Mouse (Mus musculus): ENCODE results near the gene Lmntd1. TPM values are rescaled to one million over a fixed set of nuclear protein-coding genes. Genes with fewer than 3 reads are reported as not detected.
A peak's percentile ranks its signal among the peaks of the same experiment; 100 is the strongest.

Lmntd1 gene
- polyA plus RNA-seq, 1 experiment from 2014 or later: 0.50 TPM

DNA sequence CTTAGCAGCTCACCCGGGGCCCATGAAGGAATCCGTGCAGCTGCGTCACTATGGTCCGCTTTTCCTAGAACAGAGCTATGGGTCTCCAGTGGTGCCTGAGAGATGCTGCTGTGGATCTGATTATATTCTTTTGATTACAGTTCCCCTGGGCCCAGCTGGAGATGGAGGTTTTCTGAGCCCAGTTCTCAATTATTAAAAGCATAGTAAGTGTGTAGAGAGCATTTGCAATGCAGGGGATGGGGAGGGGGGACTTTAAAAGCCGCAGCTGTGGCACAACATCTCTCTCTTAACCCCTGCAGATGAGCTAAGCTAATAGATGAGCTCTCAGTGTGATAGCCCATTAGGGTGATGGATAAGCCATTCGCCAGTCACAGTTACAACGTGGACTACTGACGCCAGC lies 233.2 kb downstream of the Lmntd1 start:
- Histone ChIP-seq H3K4me3 (no peak overlapping the region), H3K27ac (no peak overlapping the region), H3K27me3 (no peaks in the 10 kb centered on the region), H3K9ac (no peak overlapping the region), H3K4me1 (peaks cover 12% of the 10 kb centered on the region), H3K9me3 (no peaks in the 10 kb centered on the region), H3K4me2 (replicated peaks) (no peak overlapping the region), H3K36me3 (no peaks in the 10 kb centered on the region)
- no peak for ATAC-seq (ENCODE audit: low FRiP score, low read depth)
- WGBS: 74% methylated on average over 8 of the region's 8 CpGs

DNA sequence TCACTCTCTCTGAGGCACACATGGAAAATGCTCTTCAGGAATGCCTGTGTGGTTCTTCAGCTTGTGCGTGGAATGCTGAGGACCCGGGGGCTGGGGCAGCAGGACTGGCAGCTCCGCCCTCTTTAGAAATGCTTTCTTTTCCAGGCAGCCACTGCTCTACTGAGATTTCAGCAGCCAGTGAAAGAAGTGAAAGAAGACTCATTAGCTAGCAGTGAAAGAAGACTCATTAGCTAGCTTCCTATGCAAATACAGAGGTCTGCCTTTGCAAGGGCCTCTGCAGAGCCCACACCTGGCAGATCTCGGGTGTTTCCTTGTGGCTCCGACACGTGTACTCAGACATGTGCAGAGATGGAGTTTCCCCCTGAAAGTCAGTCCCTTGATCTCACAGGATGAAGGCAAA lies 234.9 kb downstream of the Lmntd1 start:
- Histone ChIP-seq H3K4me3 (no peak overlapping the region), H3K9me3 (no peaks in the 10 kb centered on the region), H3K4me1 (peaks cover 12% of the 10 kb centered on the region), H3K36me3 (no peaks in the 10 kb centered on the region), H3K27me3 (no peaks in the 10 kb centered on the region), H3K4me2 (replicated peaks) (0 out of 2 replicates have a peak overlapping the region, but pooled peaks have one; percentile 5), H3K27ac (no peak overlapping the region), H3K9ac (no peak overlapping the region)
- peak; percentile 44; the same call in 1 of the 2 replicates for ATAC-seq (ENCODE audit: low FRiP score, low read depth)
- WGBS: 25% methylated on average over 6 of the region's 6 CpGs

DNA sequence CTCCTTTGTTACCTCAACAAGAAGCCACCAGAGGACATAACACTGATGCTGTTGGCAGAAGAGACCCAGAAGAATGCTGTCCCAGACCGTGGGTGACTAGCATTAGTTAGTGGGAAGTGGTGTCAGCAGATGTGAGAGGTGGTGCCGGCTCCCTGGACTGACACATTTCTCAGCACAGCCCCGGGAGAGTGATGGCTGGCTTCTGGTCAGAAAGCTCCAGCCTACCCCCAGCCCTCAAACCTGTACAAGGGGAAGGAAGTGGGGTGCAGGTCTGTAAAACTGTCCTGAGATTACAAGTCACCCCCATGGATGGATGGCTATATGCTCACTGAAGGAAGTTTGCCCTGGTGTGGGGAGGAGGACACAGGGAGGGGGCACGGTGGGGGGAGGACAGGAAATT lies 235.4 kb downstream of the Lmntd1 start:
- Histone ChIP-seq H3K4me3 (no peak overlapping the region), H3K27me3 (no peaks in the 10 kb centered on the region), H3K4me1 (peaks cover 14% of the 10 kb centered on the region), H3K9me3 (no peaks in the 10 kb centered on the region), H3K4me2 (replicated peaks) (no peak overlapping the region), H3K27ac (no peak overlapping the region), H3K36me3 (no peaks in the 10 kb centered on the region), H3K9ac (no peak overlapping the region)
- ATAC-seq (ENCODE audit: low FRiP score, low read depth): no peak
- 57% methylated on average over 4 of the region's 4 CpGs for WGBS

DNA sequence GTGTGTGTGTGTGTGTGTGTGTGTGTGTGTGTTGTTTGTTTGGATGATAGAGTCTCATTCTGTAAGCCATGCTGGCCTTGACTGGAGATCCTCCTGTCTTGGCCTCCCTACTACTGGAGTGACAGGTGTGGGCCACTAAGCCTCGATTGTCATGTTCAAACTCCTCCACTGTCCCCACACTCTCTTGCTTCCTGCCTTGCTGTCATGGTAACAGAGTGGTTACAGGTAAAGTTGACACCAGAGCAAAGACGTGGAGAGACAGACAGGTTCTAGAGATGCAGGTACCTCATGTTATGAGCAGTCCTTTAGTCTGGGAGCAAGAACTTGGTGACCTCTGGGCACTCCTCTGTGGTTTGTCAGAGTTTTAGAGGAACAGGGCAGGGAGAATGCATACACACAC lies 239.7 kb downstream of the Lmntd1 start:
- WGBS: 68% methylated on average over 2 of the region's 2 CpGs
- ATAC-seq (ENCODE audit: low FRiP score, low read depth): no peak

DNA sequence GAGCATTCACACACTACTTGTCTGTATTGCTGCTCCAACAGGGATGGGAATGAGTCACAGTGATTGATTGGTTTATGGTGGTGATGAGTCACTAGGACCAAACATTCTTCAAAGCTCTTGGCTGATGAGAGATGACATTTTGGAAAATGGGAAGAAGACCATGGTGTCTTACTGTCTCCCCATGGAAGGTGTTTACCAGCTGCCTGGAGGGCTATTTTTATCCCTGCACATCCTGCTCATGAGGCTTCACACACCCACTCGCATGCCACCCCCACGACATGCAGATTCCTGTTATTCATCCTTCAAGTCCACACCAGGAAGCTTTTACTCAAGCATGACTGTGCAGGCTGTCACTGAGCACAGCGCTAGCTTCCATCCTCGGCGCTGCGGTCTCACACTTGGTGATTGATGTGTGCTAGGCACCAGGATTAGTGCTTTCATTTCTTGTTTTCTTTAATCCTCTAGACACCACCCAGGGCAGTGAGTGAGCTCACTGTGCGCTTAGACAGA lies 240.4 kb downstream of the Lmntd1 start:
- H3K27me3 ChIP-seq: no peaks in the 10 kb centered on the region

More for the DNA sequence above, 239.7 kb downstream of the Lmntd1 start:
- no peak overlapping the region for H3K9ac ChIP-seq
- peaks cover 24% of the 10 kb centered on the region for H3K4me1 ChIP-seq
- no peak overlapping the region for H3K4me2 ChIP-seq (replicated peaks)
- H3K27ac ChIP-seq: no peak overlapping the region
- H3K27me3 ChIP-seq: no peaks in the 10 kb centered on the region
- no peaks in the 10 kb centered on the region for H3K9me3 ChIP-seq
- H3K36me3 ChIP-seq: no peaks in the 10 kb centered on the region
- H3K4me3 ChIP-seq: no peak overlapping the region

DNA sequence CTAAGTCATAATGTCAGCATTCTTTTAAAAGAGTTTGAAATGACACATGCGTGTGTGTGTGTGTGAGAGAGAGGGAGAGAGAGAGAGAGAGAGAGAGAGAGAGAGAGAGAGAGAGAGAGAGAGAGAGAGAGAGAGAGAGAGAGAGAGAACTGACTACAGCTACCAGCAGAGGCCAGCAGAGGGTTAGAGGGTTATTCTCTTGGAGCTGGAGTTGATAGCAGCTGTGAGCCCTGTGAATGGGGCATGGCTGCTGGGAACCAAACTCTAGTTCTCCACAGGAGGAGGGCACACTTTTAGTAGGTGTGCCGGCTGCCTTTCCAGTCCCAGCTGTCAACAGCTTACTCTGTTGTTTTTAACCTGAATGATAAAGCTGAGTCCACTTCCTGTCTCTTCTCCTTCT lies 242.1 kb downstream of the Lmntd1 start:
- no peak for ATAC-seq (ENCODE audit: low FRiP score, low read depth)
- H3K27me3 ChIP-seq: no peaks in the 10 kb centered on the region
- no peaks in the 10 kb centered on the region for H3K9me3 ChIP-seq
- no peak overlapping the region for H3K9ac ChIP-seq
- no peak overlapping the region for H3K27ac ChIP-seq
- peaks cover 20% of the 10 kb centered on the region for H3K4me1 ChIP-seq
- H3K4me3 ChIP-seq: no peak overlapping the region
- no peak overlapping the region for H3K4me2 ChIP-seq (replicated peaks)
- H3K36me3 ChIP-seq: no peaks in the 10 kb centered on the region
- 43% methylated on average over 2 of the region's 2 CpGs for WGBS

More for the DNA sequence above, 240.4 kb downstream of the Lmntd1 start:
- WGBS: 59% methylated on average over 7 of the region's 7 CpGs
- Histone ChIP-seq H3K4me2 (replicated peaks) (no peak overlapping the region), H3K4me3 (no peak overlapping the region), H3K9me3 (no peaks in the 10 kb centered on the region), H3K9ac (no peak overlapping the region), H3K36me3 (no peaks in the 10 kb centered on the region), H3K27ac (no peak overlapping the region), H3K4me1 (peaks cover 24% of the 10 kb centered on the region)
- ATAC-seq (ENCODE audit: low FRiP score, low read depth): no peak

DNA sequence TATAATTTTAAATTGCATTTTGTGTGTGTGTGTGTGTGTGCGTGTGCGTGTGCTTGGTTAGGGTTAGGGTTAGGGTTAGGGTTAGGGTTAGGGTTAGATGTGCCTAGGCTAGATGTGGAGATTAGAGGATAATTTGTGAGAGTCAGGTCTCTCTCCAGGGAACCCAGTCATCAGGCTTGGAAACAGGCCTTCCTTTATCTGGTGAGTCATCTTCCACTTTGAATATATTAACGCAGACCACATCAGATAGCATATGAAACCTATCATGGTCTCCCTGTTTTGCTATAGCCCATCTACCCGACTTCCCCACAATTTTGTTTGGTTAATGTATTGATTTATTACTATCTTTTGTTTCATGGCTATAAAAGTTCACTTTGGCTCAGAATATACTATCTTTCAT lies 242.5 kb downstream of the Lmntd1 start:
- 87% methylated on average over 4 of the region's 4 CpGs for WGBS
- no peak overlapping the region for H3K4me2 ChIP-seq (replicated peaks)
- no peaks in the 10 kb centered on the region for H3K27me3 ChIP-seq
- H3K36me3 ChIP-seq: no peaks in the 10 kb centered on the region
- H3K9me3 ChIP-seq: no peaks in the 10 kb centered on the region
- no peak overlapping the region for H3K27ac ChIP-seq
- H3K4me1 ChIP-seq: peaks cover 20% of the 10 kb centered on the region
- no peak for ATAC-seq (ENCODE audit: low FRiP score, low read depth)
- no peak overlapping the region for H3K4me3 ChIP-seq
- no peak overlapping the region for H3K9ac ChIP-seq

DNA sequence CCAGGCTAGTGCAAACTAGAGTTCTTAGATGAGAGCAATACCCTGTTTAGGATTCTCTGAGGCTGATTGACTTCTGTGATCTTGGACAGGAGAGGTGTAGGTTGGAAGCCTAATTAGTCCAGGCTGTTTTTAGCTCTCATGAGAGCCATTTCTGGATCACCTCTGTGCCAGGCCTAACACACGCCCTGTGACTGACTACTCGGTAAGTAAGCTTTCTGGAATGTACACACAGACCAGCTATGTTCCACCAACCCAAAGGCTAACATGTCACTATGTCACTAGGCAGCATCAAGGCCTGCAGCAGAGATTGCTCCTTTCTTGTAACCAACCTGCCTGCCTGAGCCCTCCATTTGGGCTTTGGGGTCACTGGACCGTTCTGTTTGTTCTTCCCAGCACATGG lies 243.8 kb downstream of the Lmntd1 start:
- Histone ChIP-seq H3K27ac (no peak overlapping the region), H3K27me3 (no peaks in the 10 kb centered on the region), H3K4me2 (replicated peaks) (no peak overlapping the region), H3K9ac (no peak overlapping the region), H3K36me3 (no peaks in the 10 kb centered on the region), H3K9me3 (no peaks in the 10 kb centered on the region), H3K4me1 (peaks cover 20% of the 10 kb centered on the region), H3K4me3 (no peak overlapping the region)
- WGBS: 57% methylated on average over 3 of the region's 3 CpGs
- no peak for ATAC-seq (ENCODE audit: low FRiP score, low read depth)

DNA sequence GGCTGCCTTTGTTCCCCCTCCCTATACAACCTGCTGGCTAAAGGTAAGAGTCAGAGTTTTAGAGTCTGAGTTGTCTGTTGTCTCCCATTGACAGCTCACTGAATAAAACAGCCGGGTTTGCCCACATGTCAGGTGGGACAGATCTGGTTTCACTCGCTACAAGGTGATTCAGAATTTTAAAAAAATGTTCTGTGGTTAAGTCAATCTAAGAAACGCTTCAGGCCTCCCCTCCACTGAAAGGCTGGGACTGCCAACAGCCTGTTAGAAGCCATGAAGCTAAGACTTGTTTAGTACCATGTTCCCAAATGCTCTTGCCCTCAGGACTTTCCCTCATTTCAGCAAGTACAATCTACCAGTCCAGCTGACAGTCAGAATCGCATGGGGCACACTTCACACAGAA lies 244.8 kb downstream of the Lmntd1 start:
- Histone ChIP-seq H3K9ac (no peak overlapping the region), H3K9me3 (no peaks in the 10 kb centered on the region), H3K4me2 (replicated peaks) (no peak overlapping the region), H3K36me3 (no peaks in the 10 kb centered on the region), H3K27me3 (no peaks in the 10 kb centered on the region), H3K4me1 (peaks cover 27% of the 10 kb centered on the region), H3K27ac (no peak overlapping the region), H3K4me3 (no peak overlapping the region)
- 27% methylated on average over 4 of the region's 4 CpGs for WGBS
- ATAC-seq (ENCODE audit: low FRiP score, low read depth): no peak

DNA sequence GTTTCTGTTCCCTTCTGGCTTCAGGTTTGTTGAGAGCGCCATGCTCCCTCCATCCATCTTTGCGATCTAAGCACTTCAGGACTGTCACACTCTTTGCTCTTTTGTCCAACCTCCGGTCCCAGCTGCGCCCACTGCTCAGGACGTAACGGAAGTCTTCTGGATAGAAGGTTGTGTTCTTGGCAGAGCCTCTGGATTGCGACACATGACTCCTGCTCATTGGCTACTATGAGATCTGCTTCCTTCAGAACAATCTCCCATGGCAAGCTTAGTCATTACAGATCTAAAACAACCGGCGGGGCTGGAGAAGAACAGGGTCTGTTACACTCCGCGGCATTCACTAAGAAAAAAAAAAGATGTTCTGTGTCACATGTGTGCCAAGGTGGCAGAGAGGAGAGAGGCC lies 247.6 kb downstream of the Lmntd1 start:
- Histone ChIP-seq H3K36me3 (no peaks in the 10 kb centered on the region), H3K27me3 (no peaks in the 10 kb centered on the region), H3K9me3 (no peaks in the 10 kb centered on the region), H3K4me3 (no peak overlapping the region), H3K4me1 (peaks cover 47% of the 10 kb centered on the region), H3K9ac (no peak overlapping the region), H3K27ac (no peak overlapping the region), H3K4me2 (replicated peaks) (no peak overlapping the region)
- WGBS: 96% methylated on average over 11 of the region's 11 CpGs
- ATAC-seq (ENCODE audit: low FRiP score, low read depth): no peak

DNA sequence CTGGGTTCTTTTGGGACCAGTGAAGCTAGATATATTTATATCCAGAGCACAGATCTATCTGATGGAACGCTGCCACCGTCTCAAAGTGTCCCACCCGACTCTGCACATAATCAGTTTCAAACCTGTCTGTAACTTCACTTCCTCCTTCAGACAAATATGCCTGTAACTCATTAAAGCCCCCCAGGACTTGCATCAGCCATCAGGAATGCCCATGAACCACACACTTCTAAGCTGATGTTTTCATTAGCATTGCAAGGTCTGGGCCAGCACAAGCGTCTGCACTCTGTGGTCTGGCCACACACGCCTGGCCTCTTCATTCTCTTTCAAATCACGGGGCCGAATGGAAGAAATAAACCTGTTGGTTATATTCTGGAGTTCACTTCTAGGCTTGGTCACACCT lies 250.4 kb downstream of the Lmntd1 start:
- 23% methylated on average over 7 of the region's 7 CpGs for WGBS
- H3K9me3 ChIP-seq: no peaks in the 10 kb centered on the region
- peak overlapping the region; percentile 72; the same call in 1 of the 2 replicates for H3K27ac ChIP-seq
- no peaks in the 10 kb centered on the region for H3K27me3 ChIP-seq
- no peak overlapping the region for H3K4me2 ChIP-seq (replicated peaks)
- no peak overlapping the region for H3K4me3 ChIP-seq
- peaks cover 54% of the 10 kb centered on the region for H3K4me1 ChIP-seq
- H3K36me3 ChIP-seq: no peaks in the 10 kb centered on the region
- peak; percentile 33; the same call in 1 of the 2 replicates for ATAC-seq (ENCODE audit: low FRiP score, low read depth)
- H3K9ac ChIP-seq: no peak overlapping the region

DNA sequence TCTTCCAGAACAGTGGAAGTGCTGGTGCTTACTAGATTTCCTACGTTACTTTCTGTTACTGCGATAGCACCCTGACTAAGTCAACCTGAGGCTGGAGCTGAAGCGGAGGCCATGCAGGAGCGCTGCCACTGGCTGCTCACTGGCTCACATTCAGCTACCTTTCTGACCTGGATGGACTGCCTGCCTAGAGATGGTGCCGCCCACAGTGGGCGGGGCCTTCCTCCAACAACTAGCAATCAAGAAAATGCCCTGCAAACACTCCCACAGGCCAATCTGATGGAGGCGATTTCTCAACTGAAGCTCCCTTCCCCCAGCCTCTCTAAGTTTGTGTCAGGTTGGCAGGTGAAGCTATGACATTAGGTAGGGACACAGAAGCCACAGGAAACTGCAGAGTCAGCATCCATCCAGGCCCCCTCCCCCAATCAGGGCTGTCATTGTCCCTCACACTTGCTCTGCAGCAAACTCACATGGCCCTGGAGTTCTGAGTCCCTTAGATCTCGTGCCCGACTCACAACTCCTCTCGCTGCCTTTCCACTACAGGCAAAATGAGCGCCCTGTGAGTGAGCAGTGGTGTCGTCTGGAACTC lies 252.9 kb downstream of the Lmntd1 start:
- peaks cover 73% of the 10 kb centered on the region for H3K4me1 ChIP-seq
- WGBS: 61% methylated on average over 12 of the region's 12 CpGs
- H3K9me3 ChIP-seq: peaks cover 2% of the 10 kb centered on the region; the same call in 1 of the 2 replicates
- no peak for ATAC-seq (ENCODE audit: low FRiP score, low read depth)
- H3K36me3 ChIP-seq: no peaks in the 10 kb centered on the region
- no peak overlapping the region for H3K4me2 ChIP-seq (replicated peaks)
- no peak overlapping the region for H3K4me3 ChIP-seq
- peak overlapping the region; percentile 73; the same call in 1 of the 2 replicates for H3K27ac ChIP-seq
- no peaks in the 10 kb centered on the region for H3K27me3 ChIP-seq
- H3K9ac ChIP-seq: no peak overlapping the region
